Mouse (Mus musculus) adrenal gland (tissue): ENCODE measurements around the gene Fancd2.

ENCODE experiments used
- intact Hi-C: fragments of 180-260 bp; cut with DNase I; formaldehyde crosslinking; loops from one replicate; pipeline ENCODE4 v1.15.1; 2025
- long read RNA-seq, 2 experiments: library from polyadenylated mRNA; unstranded; transcript quantifications; one replicate each; pipeline ENCODE4 v2.0.0; 2020; ENCODE audit warnings: borderline replicate concordance in 1 of 2; ENCODE audit not compliant: insufficient replicate concordance in 1 of 2

Gene Fancd2
- long read RNA-seq, experiment 1, partial matches to known transcripts, result 0 of 1 reads
- long read RNA-seq, experiment 1, other reads (novel, unspliced or antisense), result 1 of 1 reads
- long read RNA-seq, experiment 2, result 0 reads

DNA sequence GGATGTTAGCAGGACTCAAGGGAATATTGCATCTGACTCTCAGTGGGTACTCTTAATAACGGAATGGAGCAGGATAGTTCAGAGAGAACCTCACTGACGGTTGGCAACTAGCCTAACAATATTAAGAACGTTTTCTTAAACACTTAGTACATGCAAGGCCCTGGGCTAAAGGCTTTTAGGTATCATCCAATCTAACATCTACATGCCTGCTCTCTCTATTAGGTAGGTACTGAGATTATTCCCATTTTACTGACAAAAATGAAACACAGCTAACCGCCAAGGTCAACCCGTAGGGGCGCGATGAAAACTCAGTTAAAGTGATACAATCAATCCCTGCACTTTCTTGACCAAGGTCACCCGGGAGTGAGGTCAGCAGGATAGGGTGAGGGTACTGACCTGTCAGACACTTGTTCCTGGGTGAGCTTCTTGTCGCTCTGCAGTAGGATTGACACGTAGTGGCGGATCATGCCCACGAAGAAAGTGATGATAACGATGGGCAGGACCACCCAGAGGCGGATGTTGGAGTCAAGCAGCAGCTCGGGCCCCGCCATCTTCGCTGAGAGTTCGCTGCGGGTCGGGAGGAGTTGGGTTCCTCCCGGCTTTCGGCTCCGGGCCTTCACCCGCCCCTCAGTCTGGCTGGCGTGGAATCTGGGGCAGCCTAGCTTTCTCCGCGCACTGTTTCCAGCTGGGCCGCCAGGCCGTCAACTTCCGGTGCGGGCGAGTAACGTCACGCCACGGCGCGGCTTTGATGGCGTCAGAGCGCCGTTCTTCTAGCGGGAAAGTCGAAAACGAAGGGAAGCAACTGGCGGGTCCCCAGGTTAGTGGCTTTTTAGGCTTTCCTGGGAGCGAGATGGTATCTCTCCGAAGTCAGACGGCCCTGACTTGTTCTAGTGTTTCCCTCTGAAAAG is at the start of gene Fancd2, which contains the start of gene Emc3:
Gene Fancd2 (plus strand): TSS at position 751 of the 908 bp plus-strand sequence.
Gene Emc3 (minus strand): TSS at position 721 of the 908 bp plus-strand sequence.
- intact Hi-C loops, result no loop called here

- intact Hi-C loops, result no loop called here
Measured at GRCm38 (mm10) chr6:113482477-113483099, 48.9 kb upstream of the Fancd2 start.

DNA sequence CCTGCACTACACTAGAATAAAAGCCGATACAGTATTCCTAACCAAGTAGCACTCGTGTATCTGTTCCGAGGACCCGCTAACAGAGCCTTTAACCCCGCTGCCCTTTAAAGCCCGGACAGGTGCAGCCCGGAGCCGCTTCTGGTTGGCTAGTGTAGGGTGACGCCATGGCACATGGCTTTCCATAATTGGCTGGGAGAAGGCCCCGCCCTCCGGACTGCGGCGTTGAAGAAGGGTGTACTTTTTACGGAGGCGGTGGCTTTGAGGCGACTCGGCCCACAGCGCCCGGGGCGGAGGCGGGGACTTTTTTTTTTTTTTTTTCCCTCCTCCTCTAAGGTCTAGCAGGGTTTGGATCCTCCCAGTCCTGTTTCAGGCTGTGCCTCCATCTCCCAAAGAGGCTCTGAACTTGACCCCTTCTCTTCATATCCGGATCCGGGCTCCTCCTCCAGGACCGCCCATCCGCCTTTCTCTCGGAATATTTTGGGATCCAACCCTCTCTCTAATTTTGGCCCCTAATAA is 48.3 kb upstream of the Fancd2 start, which contains the start of gene Creld1:
Gene Creld1 (plus strand): TSS at position 198 of the 516 bp plus-strand sequence.
- intact Hi-C loops, result no loop called here

DNA sequence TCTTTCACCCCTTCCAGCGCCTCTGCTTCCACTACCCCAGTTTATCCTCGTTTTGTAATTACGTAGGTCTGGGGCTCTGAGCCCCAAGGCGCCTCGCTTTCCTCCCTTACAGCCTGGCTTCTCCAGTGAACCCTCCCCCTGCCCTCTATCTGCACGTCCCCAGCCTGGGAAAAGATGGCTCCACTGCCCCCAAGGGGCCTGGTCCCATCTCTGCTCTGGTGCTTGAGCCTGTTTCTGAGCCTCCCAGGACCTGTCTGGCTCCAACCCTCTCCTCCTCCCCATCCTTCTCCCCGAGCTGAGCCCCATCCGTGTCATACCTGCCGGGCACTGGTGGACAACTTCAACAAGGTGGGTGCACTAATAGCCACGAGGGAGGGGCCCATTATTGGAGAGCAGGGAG is 47.8 kb upstream of the Fancd2 start:
- intact Hi-C loops, result no loop called here

- intact Hi-C loops, result no loop called here
Measured at GRCm38 (mm10) chr6:113487125-113487576, 44.3 kb upstream of the Fancd2 start.

- intact Hi-C loops, result no loop called here
Measured at GRCm38 (mm10) chr6:113489410-113489809, 42.1 kb upstream of the Fancd2 start.

DNA sequence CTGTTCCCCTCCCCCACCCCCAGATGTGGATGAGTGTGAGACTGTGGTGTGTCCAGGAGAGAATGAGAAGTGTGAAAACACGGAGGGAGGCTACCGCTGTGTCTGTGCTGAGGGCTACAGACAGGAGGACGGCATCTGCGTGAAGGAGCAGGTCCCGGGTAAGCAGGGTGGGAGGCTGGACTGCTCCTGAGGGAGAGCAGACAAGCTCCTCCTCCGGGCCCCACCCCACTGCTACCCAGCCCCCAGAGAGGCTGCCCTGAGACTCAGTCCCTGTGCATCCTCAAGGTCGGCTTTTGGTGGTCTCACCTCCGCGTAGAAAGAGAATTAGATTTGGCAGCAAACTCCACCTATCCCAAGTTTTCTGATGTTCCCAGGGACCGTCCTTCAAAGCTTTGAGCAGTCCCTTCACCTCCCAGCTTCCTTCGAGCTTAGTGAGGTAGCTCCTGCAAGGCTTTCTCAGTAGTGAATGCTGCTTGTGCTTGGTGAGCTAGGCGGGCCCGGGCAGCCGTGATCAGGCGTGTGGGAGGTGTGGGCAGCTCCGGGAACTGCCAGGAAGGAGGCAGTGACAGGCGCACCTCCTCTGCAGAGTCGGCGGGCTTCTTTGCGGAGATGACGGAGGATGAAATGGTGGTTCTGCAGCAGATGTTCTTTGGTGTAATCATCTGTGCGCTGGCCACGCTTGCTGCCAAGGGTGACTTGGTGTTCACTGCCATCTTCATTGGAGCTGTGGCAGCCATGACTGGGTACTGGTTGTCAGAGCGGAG is 39.2 kb upstream of the Fancd2 start:
- intact Hi-C loops, result loop anchor here (5.0 kb wide), 1 partner anchor 110 kb away; the partner anchor contains the start of genes Brk1 and Fancd2os

GRCm38 (mm10) chr6:113494258-113494788 is 37.2 kb upstream of the Fancd2 start:
- intact Hi-C loops, result loop anchor here (5.0 kb wide), 1 partner anchor 108 kb away; the partner anchor contains the start of genes Brk1 and Fancd2os

GRCm38 (mm10) chr6:113495071-113495675 is 36.3 kb upstream of the Fancd2 start:
- intact Hi-C loops, result no loop called here

- intact Hi-C loops, result no loop called here
Measured at GRCm38 (mm10) chr6:113499346-113499745, 32.1 kb upstream of the Fancd2 start.

GRCm38 (mm10) chr6:113501388-113502084 is 29.9 kb upstream of the Fancd2 start, which contains the start of gene Prrt3:
Gene Prrt3 (minus strand): TSS chr6:113501931.
- intact Hi-C loops, result no loop called here

- intact Hi-C loops, result no loop called here
Measured at GRCm38 (mm10) chr6:113502801-113503200, 28.7 kb upstream of the Fancd2 start.

GRCm38 (mm10) chr6:113505689-113506088 is 25.8 kb upstream of the Fancd2 start:
- intact Hi-C loops, result no loop called here

DNA sequence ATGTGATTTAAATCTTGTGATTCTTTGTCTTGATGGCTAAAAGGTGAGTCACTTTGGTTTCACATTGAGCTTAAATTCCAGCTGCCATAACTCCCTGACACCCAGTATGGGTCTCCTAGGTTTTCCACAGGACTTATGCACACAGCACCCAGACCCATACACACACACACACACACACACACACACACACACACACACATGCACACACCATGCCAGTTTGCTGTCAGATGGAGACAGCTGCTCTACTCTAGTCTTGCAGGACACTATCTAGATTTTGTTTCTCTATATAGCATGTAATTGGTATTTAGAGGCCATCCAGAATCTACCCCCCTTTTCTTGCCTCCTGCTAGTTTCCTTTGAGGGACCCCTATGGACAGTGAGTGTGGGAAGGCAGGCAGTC is 24.4 kb upstream of the Fancd2 start:
- intact Hi-C loops, result no loop called here

- intact Hi-C loops, result no loop called here
Measured at GRCm38 (mm10) chr6:113508272-113508946, 23.1 kb upstream of the Fancd2 start.

DNA sequence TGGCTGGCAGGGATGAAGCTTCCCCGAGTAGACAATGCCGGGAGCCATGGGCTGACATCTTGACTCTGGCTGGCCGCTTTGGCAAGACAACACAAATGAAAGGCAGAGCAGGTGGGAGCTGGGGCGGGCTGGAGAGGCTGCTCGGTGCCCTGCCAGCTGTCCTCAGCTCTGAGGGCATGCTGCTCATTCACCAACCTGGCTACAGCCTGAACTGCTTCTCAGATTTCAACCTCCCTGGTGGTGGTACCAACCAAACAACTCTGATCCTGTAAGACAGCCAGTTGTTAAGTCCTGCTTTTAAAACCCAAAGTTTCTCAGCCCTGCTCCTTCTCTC is 22.6 kb upstream of the Fancd2 start:
- intact Hi-C loops, result no loop called here

DNA sequence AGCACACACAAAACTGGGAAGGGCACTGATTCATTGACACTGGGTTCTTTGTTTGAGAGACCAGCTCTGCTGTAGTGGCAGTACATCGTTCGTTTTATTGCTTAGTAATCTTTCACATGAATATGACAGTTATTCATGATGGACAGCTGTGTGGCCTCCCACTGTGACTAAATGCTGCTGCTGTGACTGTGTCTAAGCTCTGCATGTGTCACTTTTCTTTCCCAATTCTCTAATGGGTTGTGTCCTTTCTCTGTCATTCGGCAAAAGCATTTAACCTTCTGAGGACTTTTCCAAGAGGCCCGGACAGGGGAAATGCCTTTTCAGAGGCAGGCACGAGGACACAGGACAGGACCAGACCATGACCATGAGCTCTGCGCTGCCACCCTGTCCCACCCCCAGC is 17.5 kb upstream of the Fancd2 start:
- intact Hi-C loops, result no loop called here

GRCm38 (mm10) chr6:113514600-113514999 is 16.9 kb upstream of the Fancd2 start:
- intact Hi-C loops, result no loop called here
